Mouse (Mus musculus): ENCODE measurements at regions not wholly inside any gene's neighbourhood (a gene's known extent, or its start where the extent isn't known, plus 50 kb on each side); places are given as distances from the start of the nearest gene placed in this dataset.

GRCm38 (mm10) chr2:159565921-159566320 lies 768.0 kb downstream of the Gm826 start:
- no peak overlapping the region for H3K4me3 ChIP-seq (ENCODE audit: low read depth, low read length)
- no peak for TF ChIP-seq EP300 (IDR thresholded peaks at IDR 0.05; ENCODE audit: insufficient read depth, low read depth, low read length)
- TF ChIP-seq CTCF (IDR thresholded peaks at IDR 0.05; ENCODE audit: low read depth, low read length) = no peak
- no peak for TF ChIP-seq POLR2A (IDR thresholded peaks at IDR 0.05; ENCODE audit: insufficient read depth, low read length)
- no peak overlapping the region for H3K9ac ChIP-seq (ENCODE audit: low read depth, poor library complexity, severe bottlenecking)
- H3K36me3 ChIP-seq (ENCODE audit: control insufficient read depth, insufficient read depth, low read length, poor library complexity, severe bottlenecking) = no peaks in the 10 kb centered on the region
- H3K27ac ChIP-seq (ENCODE audit: insufficient read depth, low read length) = no peak overlapping the region
- no peaks in the 10 kb centered on the region for H3K9me3 ChIP-seq (replicated peaks; ENCODE audit: control insufficient read depth, insufficient read depth, low read length, poor library complexity, severe bottlenecking)
- H3K27me3 ChIP-seq (ENCODE audit: control insufficient read depth, insufficient read depth, low read length, poor library complexity, severe bottlenecking) = no peaks in the 10 kb centered on the region
- no peaks in the 10 kb centered on the region for H3K4me1 ChIP-seq (ENCODE audit: control insufficient read depth, insufficient read depth, low read length)

- no peak overlapping the region for H3K27ac ChIP-seq (ENCODE audit: insufficient read depth, low read length)
- H3K4me1 ChIP-seq (ENCODE audit: control insufficient read depth, insufficient read depth, low read length) = no peaks in the 10 kb centered on the region
- H3K27me3 ChIP-seq (ENCODE audit: control insufficient read depth, insufficient read depth, low read length, poor library complexity, severe bottlenecking) = no peaks in the 10 kb centered on the region
- no peak overlapping the region for H3K9ac ChIP-seq (ENCODE audit: low read depth, poor library complexity, severe bottlenecking)
- TF ChIP-seq EP300 (IDR thresholded peaks at IDR 0.05; ENCODE audit: insufficient read depth, low read depth, low read length) (no peak), CTCF (IDR thresholded peaks at IDR 0.05; ENCODE audit: low read depth, low read length) (no peak), POLR2A (IDR thresholded peaks at IDR 0.05; ENCODE audit: insufficient read depth, low read length) (no peak)
- no peaks in the 10 kb centered on the region for H3K36me3 ChIP-seq (ENCODE audit: control insufficient read depth, insufficient read depth, low read length, poor library complexity, severe bottlenecking)
- H3K4me3 ChIP-seq (ENCODE audit: low read depth, low read length) = no peak overlapping the region
- no peaks in the 10 kb centered on the region for H3K9me3 ChIP-seq (replicated peaks; ENCODE audit: control insufficient read depth, insufficient read depth, low read length, poor library complexity, severe bottlenecking)
Measured at GRCm38 (mm10) chr2:159566461-159566860, 767.5 kb downstream of the Gm826 start.

DNA sequence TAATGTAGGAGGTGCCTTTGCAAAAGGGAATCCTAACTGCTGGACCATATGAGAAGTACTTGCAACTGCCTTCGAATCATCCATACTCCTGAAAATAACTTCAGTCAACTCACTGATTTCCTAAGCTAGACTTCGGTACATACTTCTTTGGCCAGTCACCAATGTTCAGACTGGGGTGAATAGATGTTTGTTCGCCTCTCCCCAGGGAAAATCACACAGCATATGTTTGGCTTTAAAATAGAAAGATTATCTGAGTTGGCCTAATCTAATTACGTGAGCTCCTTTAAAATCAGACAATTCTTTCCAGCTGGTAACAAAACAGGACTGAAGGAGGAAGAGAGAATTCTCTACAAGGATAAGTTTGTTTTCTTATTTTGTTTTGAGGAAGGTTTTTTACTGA lies 765.6 kb downstream of the Gm826 start:
- no peaks in the 10 kb centered on the region for H3K4me1 ChIP-seq (ENCODE audit: control insufficient read depth, insufficient read depth, low read length)

DNA sequence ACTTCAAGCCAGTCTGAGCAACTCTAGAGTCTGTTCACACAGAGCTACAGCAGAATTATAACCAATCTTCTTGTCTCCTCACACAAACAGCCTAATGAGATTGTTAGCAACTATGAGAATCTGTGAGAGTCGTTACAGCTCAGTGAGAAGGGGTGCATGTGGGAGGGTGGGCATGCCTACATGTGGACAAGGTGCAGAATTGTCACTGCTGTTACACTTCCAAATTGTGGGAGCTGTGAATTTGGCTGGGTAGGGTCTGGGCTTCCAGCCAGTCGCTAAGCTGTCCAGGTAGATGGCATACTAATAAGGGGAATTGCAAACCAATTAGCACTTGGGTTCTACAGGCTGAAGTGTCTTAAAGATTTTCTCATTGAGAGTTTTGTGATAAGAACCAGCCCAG lies 762.1 kb downstream of the Gm826 start:
- H3K9ac ChIP-seq (ENCODE audit: low read depth, poor library complexity, severe bottlenecking) = no peak overlapping the region
- H3K36me3 ChIP-seq (ENCODE audit: control insufficient read depth, insufficient read depth, low read length, poor library complexity, severe bottlenecking) = no peaks in the 10 kb centered on the region
- TF ChIP-seq EP300 (IDR thresholded peaks at IDR 0.05; ENCODE audit: insufficient read depth, low read depth, low read length) = no peak
- TF ChIP-seq POLR2A (IDR thresholded peaks at IDR 0.05; ENCODE audit: insufficient read depth, low read length) = no peak
- TF ChIP-seq CTCF (IDR thresholded peaks at IDR 0.05; ENCODE audit: low read depth, low read length) = no peak
- no peaks in the 10 kb centered on the region for H3K4me1 ChIP-seq (ENCODE audit: control insufficient read depth, insufficient read depth, low read length)
- no peaks in the 10 kb centered on the region for H3K27me3 ChIP-seq (ENCODE audit: control insufficient read depth, insufficient read depth, low read length, poor library complexity, severe bottlenecking)
- no peak overlapping the region for H3K27ac ChIP-seq (ENCODE audit: insufficient read depth, low read length)
- H3K4me3 ChIP-seq (ENCODE audit: low read depth, low read length) = no peak overlapping the region
- no peaks in the 10 kb centered on the region for H3K9me3 ChIP-seq (replicated peaks; ENCODE audit: control insufficient read depth, insufficient read depth, low read length, poor library complexity, severe bottlenecking)

More for the DNA sequence above, 765.6 kb downstream of the Gm826 start:
- Histone ChIP-seq H3K27ac (ENCODE audit: insufficient read depth, low read length) (no peak overlapping the region), H3K36me3 (ENCODE audit: control insufficient read depth, insufficient read depth, low read length, poor library complexity, severe bottlenecking) (no peaks in the 10 kb centered on the region), H3K9me3 (replicated peaks; ENCODE audit: control insufficient read depth, insufficient read depth, low read length, poor library complexity, severe bottlenecking) (no peaks in the 10 kb centered on the region), H3K27me3 (ENCODE audit: control insufficient read depth, insufficient read depth, low read length, poor library complexity, severe bottlenecking) (no peaks in the 10 kb centered on the region), H3K9ac (ENCODE audit: low read depth, poor library complexity, severe bottlenecking) (no peak overlapping the region), H3K4me3 (ENCODE audit: low read depth, low read length) (no peak overlapping the region)
- TF ChIP-seq CTCF (IDR thresholded peaks at IDR 0.05; ENCODE audit: low read depth, low read length) (no peak), EP300 (IDR thresholded peaks at IDR 0.05; ENCODE audit: insufficient read depth, low read depth, low read length) (no peak), POLR2A (IDR thresholded peaks at IDR 0.05; ENCODE audit: insufficient read depth, low read length) (no peak)

DNA sequence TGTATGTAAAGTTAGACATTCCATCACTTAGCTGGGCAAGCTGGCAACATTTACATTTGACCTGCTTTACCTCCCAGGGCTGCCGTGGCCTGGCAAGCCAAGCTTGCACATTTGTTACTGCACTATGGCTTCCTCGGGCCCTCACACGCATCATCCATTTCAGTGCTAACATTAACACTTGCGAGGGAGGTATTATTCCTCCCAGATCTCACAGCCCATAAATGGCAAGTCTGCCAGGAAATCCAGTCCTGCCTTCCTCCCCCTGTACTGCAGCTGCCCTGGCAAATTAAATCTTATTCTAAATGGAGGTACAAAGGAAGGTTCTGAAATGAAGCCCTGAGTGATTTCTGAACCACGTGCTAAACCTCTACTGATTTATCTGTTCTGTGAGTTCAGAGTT lies 758.7 kb downstream of the Gm826 start:
- Histone ChIP-seq H3K9me3 (replicated peaks; ENCODE audit: control insufficient read depth, insufficient read depth, low read length, poor library complexity, severe bottlenecking) (no peaks in the 10 kb centered on the region), H3K27me3 (ENCODE audit: control insufficient read depth, insufficient read depth, low read length, poor library complexity, severe bottlenecking) (no peaks in the 10 kb centered on the region), H3K9ac (ENCODE audit: low read depth, poor library complexity, severe bottlenecking) (no peak overlapping the region), H3K4me3 (ENCODE audit: low read depth, low read length) (no peak overlapping the region), H3K27ac (ENCODE audit: insufficient read depth, low read length) (no peak overlapping the region), H3K4me1 (ENCODE audit: control insufficient read depth, insufficient read depth, low read length) (no peaks in the 10 kb centered on the region), H3K36me3 (ENCODE audit: control insufficient read depth, insufficient read depth, low read length, poor library complexity, severe bottlenecking) (no peaks in the 10 kb centered on the region)
- TF ChIP-seq POLR2A (IDR thresholded peaks at IDR 0.05; ENCODE audit: insufficient read depth, low read length) (no peak), CTCF (IDR thresholded peaks at IDR 0.05; ENCODE audit: low read depth, low read length) (no peak), EP300 (IDR thresholded peaks at IDR 0.05; ENCODE audit: insufficient read depth, low read depth, low read length) (no peak)

GRCm38 (mm10) chr2:159583103-159583502 lies 750.9 kb downstream of the Gm826 start:
- H3K9me3 ChIP-seq (replicated peaks; ENCODE audit: control insufficient read depth, insufficient read depth, low read length, poor library complexity, severe bottlenecking) = no peaks in the 10 kb centered on the region
- no peak overlapping the region for H3K27ac ChIP-seq (ENCODE audit: insufficient read depth, low read length)

More at GRCm38 (mm10) chr2:159583103-159583502, 750.9 kb downstream of the Gm826 start:
- no peaks in the 10 kb centered on the region for H3K4me1 ChIP-seq (ENCODE audit: control insufficient read depth, insufficient read depth, low read length)
- H3K9ac ChIP-seq (ENCODE audit: low read depth, poor library complexity, severe bottlenecking) = no peak overlapping the region
- no peaks in the 10 kb centered on the region for H3K27me3 ChIP-seq (ENCODE audit: control insufficient read depth, insufficient read depth, low read length, poor library complexity, severe bottlenecking)
- no peaks in the 10 kb centered on the region for H3K36me3 ChIP-seq (ENCODE audit: control insufficient read depth, insufficient read depth, low read length, poor library complexity, severe bottlenecking)
- H3K4me3 ChIP-seq (ENCODE audit: low read depth, low read length) = no peak overlapping the region
- TF ChIP-seq EP300 (IDR thresholded peaks at IDR 0.05; ENCODE audit: insufficient read depth, low read depth, low read length) = no peak
- TF ChIP-seq CTCF (IDR thresholded peaks at IDR 0.05; ENCODE audit: low read depth, low read length) = no peak
- TF ChIP-seq POLR2A (IDR thresholded peaks at IDR 0.05; ENCODE audit: insufficient read depth, low read length) = no peak

All from ES-Bruce4 (cell line).